Mouse (Mus musculus): Measurements from ENCODE around the gene Klhl5. TPM values are rescaled to one million over a fixed set of nuclear protein-coding genes. Genes with fewer than 3 reads are reported as not detected.
A peak's percentile ranks its signal among the peaks of the same experiment; 100 is the strongest.

Klhl5 gene
- polyA plus RNA-seq, 1 experiment from 2014 or later = 72.0 TPM

- WGBS = 88% methylated on average over 5 of the region's 5 CpGs
- H3K9ac ChIP-seq (replicated peaks; ENCODE audit: low read depth) = no peak overlapping the region
- no peaks in the 10 kb centered on the region for H3K27me3 ChIP-seq (replicated peaks; ENCODE audit: insufficient read depth, low read length)
- H3K9me3 ChIP-seq (ENCODE audit: low read length) = no peaks in the 10 kb centered on the region
- DNase-seq (ENCODE audit: low spot score) (no peak), ATAC-seq (no peak)
- no peaks in the 10 kb centered on the region for H3K4me1 ChIP-seq (ENCODE audit: insufficient read depth, low read depth, low read length)
- H3K27ac ChIP-seq (ENCODE audit: low read length) = no peak overlapping the region
- no peak overlapping the region for H3K4me2 ChIP-seq (replicated peaks; ENCODE audit: low read depth, low read length)
- H3K4me3 ChIP-seq (ENCODE audit: low read depth, low read length) = no peak overlapping the region
- H3K36me3 ChIP-seq (ENCODE audit: insufficient read depth, low read length) = no peaks in the 10 kb centered on the region; the same call in 1 of the 2 replicates
- TF ChIP-seq EP300 (IDR thresholded peaks at IDR 0.05) = no peak
- TF ChIP-seq CTCF (IDR thresholded peaks at IDR 0.05) = no peak
Observed at GRCm38 (mm10) chr5:65151767-65152166, 44.4 kb downstream of the Klhl5 start.

- no peak for ATAC-seq
- TF ChIP-seq EP300 (IDR thresholded peaks at IDR 0.05) (no peak), CTCF (IDR thresholded peaks at IDR 0.05) (no peak)
- no peak overlapping the region for H3K27ac ChIP-seq (ENCODE audit: low read length)
- H3K9me3 ChIP-seq (ENCODE audit: low read length) = no peaks in the 10 kb centered on the region
- DNase-seq (ENCODE audit: low spot score) = no peak
- H3K9ac ChIP-seq (replicated peaks; ENCODE audit: low read depth) = no peak overlapping the region
- H3K4me1 ChIP-seq (ENCODE audit: insufficient read depth, low read depth, low read length) = no peaks in the 10 kb centered on the region
- no peaks in the 10 kb centered on the region for H3K27me3 ChIP-seq (replicated peaks; ENCODE audit: insufficient read depth, low read length)
- no peaks in the 10 kb centered on the region for H3K36me3 ChIP-seq (ENCODE audit: insufficient read depth, low read length)
- WGBS = 70% methylated on average over 6 of the region's 6 CpGs
- H3K4me3 ChIP-seq (ENCODE audit: low read depth, low read length) = no peak overlapping the region
- H3K4me2 ChIP-seq (replicated peaks; ENCODE audit: low read depth, low read length) = no peak overlapping the region
Observed at GRCm38 (mm10) chr5:65154287-65154686, 46.9 kb downstream of the Klhl5 start.

GRCm38 (mm10) chr5:65156853-65157252 lies 49.5 kb downstream of the Klhl5 start:
- no peak overlapping the region for H3K4me2 ChIP-seq (replicated peaks; ENCODE audit: low read depth, low read length)
- no peaks in the 10 kb centered on the region for H3K27me3 ChIP-seq (replicated peaks; ENCODE audit: insufficient read depth, low read length)
- no peaks in the 10 kb centered on the region for H3K9me3 ChIP-seq (ENCODE audit: low read length)
- TF ChIP-seq EP300 (IDR thresholded peaks at IDR 0.05) = no peak
- peak; percentile 89 for TF ChIP-seq CTCF (IDR thresholded peaks at IDR 0.05)
- peaks cover 3% of the 10 kb centered on the region; the same call in 1 of the 2 replicates for H3K36me3 ChIP-seq (ENCODE audit: insufficient read depth, low read length)
- H3K4me1 ChIP-seq (ENCODE audit: insufficient read depth, low read depth, low read length) = no peaks in the 10 kb centered on the region
- no peak overlapping the region for H3K9ac ChIP-seq (replicated peaks; ENCODE audit: low read depth)
- H3K4me3 ChIP-seq (ENCODE audit: low read depth, low read length) = no peak overlapping the region
- peak overlapping the region; percentile 16; the same call in 1 of the 2 replicates for H3K27ac ChIP-seq (ENCODE audit: low read length)
- no peak for ATAC-seq
- peak; percentile 34 for DNase-seq (ENCODE audit: low spot score)
- 79% methylated on average over 2 of the region's 2 CpGs for WGBS

- H3K27me3 ChIP-seq (replicated peaks; ENCODE audit: insufficient read depth, low read length) = no peaks in the 10 kb centered on the region
- peaks cover 3% of the 10 kb centered on the region; the same call in 1 of the 2 replicates for H3K36me3 ChIP-seq (ENCODE audit: insufficient read depth, low read length)
- H3K4me1 ChIP-seq (ENCODE audit: insufficient read depth, low read depth, low read length) = no peaks in the 10 kb centered on the region
- H3K4me2 ChIP-seq (replicated peaks; ENCODE audit: low read depth, low read length) = peak overlapping the region; percentile 25
- peak overlapping the region; percentile 71 for H3K27ac ChIP-seq (ENCODE audit: low read length)
- ATAC-seq = peak; percentile 96
- peak; percentile 80 for DNase-seq (ENCODE audit: low spot score)
- H3K9ac ChIP-seq (replicated peaks; ENCODE audit: low read depth) = no peak overlapping the region
- TF ChIP-seq CTCF (IDR thresholded peaks at IDR 0.05) = peak; percentile 81
- peak; percentile 99 for TF ChIP-seq EP300 (IDR thresholded peaks at IDR 0.05)
- no peak overlapping the region for H3K4me3 ChIP-seq (ENCODE audit: low read depth, low read length)
- no peaks in the 10 kb centered on the region for H3K9me3 ChIP-seq (ENCODE audit: low read length)
- 45% methylated on average over 22 of the region's 22 CpGs for WGBS
Observed at GRCm38 (mm10) chr5:65157412-65158381, 50.4 kb downstream of the Klhl5 start.

GRCm38 (mm10) chr5:65158696-65159305 lies 51.5 kb downstream of the Klhl5 start:
- H3K4me3 ChIP-seq (ENCODE audit: low read depth, low read length) = no peak overlapping the region
- peak overlapping the region; percentile 51; the same call in 1 of the 2 replicates for H3K27ac ChIP-seq (ENCODE audit: low read length)
- H3K27me3 ChIP-seq (replicated peaks; ENCODE audit: insufficient read depth, low read length) = no peaks in the 10 kb centered on the region
- DNase-seq (ENCODE audit: low spot score) = no peak
- TF ChIP-seq EP300 (IDR thresholded peaks at IDR 0.05) (no peak), CTCF (IDR thresholded peaks at IDR 0.05) (no peak)
- ATAC-seq = no peak
- peaks cover 3% of the 10 kb centered on the region; the same call in 1 of the 2 replicates for H3K36me3 ChIP-seq (ENCODE audit: insufficient read depth, low read length)
- WGBS = 88% methylated on average over 20 of the region's 20 CpGs
- no peak overlapping the region for H3K9ac ChIP-seq (replicated peaks; ENCODE audit: low read depth)
- H3K9me3 ChIP-seq (ENCODE audit: low read length) = no peaks in the 10 kb centered on the region
- H3K4me2 ChIP-seq (replicated peaks; ENCODE audit: low read depth, low read length) = no peak overlapping the region
- H3K4me1 ChIP-seq (ENCODE audit: insufficient read depth, low read depth, low read length) = no peaks in the 10 kb centered on the region

GRCm38 (mm10) chr5:65163001-65163400 lies 55.7 kb downstream of the Klhl5 start:
- Histone ChIP-seq H3K9me3 (ENCODE audit: low read length) (no peaks in the 10 kb centered on the region), H3K4me2 (replicated peaks; ENCODE audit: low read depth, low read length) (no peak overlapping the region), H3K4me1 (ENCODE audit: insufficient read depth, low read depth, low read length) (no peaks in the 10 kb centered on the region), H3K27me3 (replicated peaks; ENCODE audit: insufficient read depth, low read length) (no peaks in the 10 kb centered on the region), H3K36me3 (ENCODE audit: insufficient read depth, low read length) (peaks cover 8% of the 10 kb centered on the region; the same call in 1 of the 2 replicates), H3K9ac (replicated peaks; ENCODE audit: low read depth) (no peak overlapping the region), H3K27ac (ENCODE audit: low read length) (no peak overlapping the region), H3K4me3 (ENCODE audit: low read depth, low read length) (no peak overlapping the region)
- WGBS = 64% methylated on average over 5 of the region's 5 CpGs
- ATAC-seq (no peak), DNase-seq (ENCODE audit: low spot score) (no peak)
- TF ChIP-seq EP300 (IDR thresholded peaks at IDR 0.05) (no peak), CTCF (IDR thresholded peaks at IDR 0.05) (no peak)
